Mouse (Mus musculus): ENCODE data around the gene Hpcal1. TPM values are rescaled to one million over a fixed set of nuclear protein-coding genes. Genes with fewer than 3 reads are reported as not detected.
"Not testable (repeated sequence)": the region's sequence is repeated elsewhere in the genome, so short reads cannot be mapped to it uniquely, and the experiment has no call there.

The Hpcal1 gene
- polyA plus RNA-seq, 1 experiment from 2014 or later: 22.9 TPM

DNA sequence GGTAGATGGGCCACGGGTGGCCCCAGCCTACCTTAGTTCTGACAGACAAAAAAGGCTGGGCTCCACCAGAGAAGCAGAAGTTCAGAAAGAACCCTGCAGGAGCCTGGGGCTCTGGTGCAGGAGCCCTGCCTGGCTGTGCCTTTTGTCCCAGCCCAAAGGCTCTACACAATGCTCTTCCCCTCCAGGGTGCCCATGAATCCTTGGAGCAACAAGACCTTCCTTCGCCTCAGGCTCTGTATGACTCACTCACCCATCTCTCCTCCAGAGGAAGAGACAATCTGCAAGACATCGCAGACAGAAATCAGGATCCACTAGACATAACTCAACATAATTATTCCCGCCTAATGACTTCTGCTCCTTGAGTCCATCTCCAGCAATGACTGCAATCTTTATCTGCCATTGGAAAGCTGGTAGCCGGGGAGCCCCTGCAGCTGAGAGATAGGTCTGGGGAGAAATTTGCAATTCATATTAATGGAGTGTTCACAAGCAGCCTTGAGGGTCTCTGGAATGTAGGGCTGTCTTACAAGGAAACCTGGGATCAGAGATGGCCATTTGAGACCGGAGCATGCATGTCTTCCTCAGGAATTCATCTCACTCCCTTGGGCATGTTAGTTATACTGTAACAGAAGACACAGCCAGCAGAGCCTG, 71.8 kb downstream of the Hpcal1 start:
- no peaks in the 10 kb centered on the region for H3K9me3 ChIP-seq (replicated peaks; ENCODE audit: control insufficient read depth, low read length)
- no peak for ATAC-seq (replicated peaks; ENCODE audit: insufficient number of reproducible peaks, low FRiP score, low TSS enrichment)
- H3K27me3 ChIP-seq (ENCODE audit: control insufficient read depth, insufficient read depth, low read length): peaks cover 3% of the 10 kb centered on the region; the same call in 1 of the 2 replicates

DNA sequence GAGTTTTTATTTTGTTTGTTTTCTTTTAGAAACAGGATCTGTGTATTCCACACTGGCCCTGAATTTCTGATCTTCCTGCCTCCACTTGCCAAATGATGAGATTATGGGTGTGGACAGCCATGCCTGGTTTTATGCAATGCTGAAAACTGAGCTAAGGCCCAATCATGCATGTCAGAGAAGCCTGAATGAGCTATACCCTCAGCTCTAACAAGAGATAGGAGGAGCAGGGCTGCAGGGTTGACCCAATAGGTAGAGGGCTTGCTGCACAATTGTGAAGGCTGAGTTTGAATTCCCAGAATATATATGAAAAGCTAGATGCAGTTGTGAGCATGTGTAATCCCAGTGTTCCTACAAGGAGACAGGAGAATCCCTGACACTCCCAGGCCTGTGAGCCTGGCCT, 72.4 kb downstream of the Hpcal1 start:
- Histone ChIP-seq H3K9me3 (replicated peaks; ENCODE audit: control insufficient read depth, low read length) (no peaks in the 10 kb centered on the region), H3K36me3 (ENCODE audit: control insufficient read depth, insufficient read depth, low read length) (no peaks in the 10 kb centered on the region), H3K27me3 (ENCODE audit: control insufficient read depth, insufficient read depth, low read length) (peaks cover 3% of the 10 kb centered on the region; the same call in 1 of the 2 replicates), H3K4me1 (ENCODE audit: control insufficient read depth, insufficient read depth, low read length) (no peaks in the 10 kb centered on the region), H3K27ac (ENCODE audit: low read depth, low read length) (no peak overlapping the region), H3K4me2 (no peak overlapping the region), H3K4me3 (ENCODE audit: low read depth, low read length) (no peak overlapping the region), H3K9ac (ENCODE audit: low read depth, low read length) (no peak overlapping the region)
- ATAC-seq (replicated peaks; ENCODE audit: insufficient number of reproducible peaks, low FRiP score, low TSS enrichment): no peak

More for the DNA sequence above, 71.8 kb downstream of the Hpcal1 start:
- 72% methylated on average over 6 of the region's 6 CpGs for whole genome bisulfite sequencing (ENCODE audit: insufficient replicate concordance)
- Histone ChIP-seq H3K9ac (ENCODE audit: low read depth, low read length) (no peak overlapping the region), H3K4me2 (no peak overlapping the region), H3K4me1 (ENCODE audit: control insufficient read depth, insufficient read depth, low read length) (no peaks in the 10 kb centered on the region), H3K27ac (ENCODE audit: low read depth, low read length) (no peak overlapping the region), H3K4me3 (ENCODE audit: low read depth, low read length) (no peak overlapping the region), H3K36me3 (ENCODE audit: control insufficient read depth, insufficient read depth, low read length) (no peaks in the 10 kb centered on the region)

DNA sequence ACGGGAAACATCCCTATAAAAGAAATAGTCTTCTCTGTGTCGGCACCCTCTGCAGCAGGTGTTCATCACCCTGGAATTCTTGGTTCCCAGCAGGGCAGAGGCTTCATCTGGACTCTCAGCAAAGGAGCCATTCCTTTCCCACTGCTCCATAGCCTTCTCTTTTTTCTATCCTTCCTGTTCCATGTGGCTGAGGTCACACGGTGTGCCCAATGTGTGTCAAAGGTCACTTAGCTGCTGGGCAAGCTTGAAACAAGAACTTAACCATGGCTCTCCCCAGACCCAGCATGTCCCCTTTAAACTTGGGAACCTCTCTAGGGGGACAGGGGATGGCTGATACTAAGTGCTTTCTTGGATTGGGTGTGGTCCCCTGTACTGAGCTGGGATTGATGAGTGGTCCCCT, 73.3 kb downstream of the Hpcal1 start:
- H3K9me3 ChIP-seq (replicated peaks; ENCODE audit: control insufficient read depth, low read length): no peaks in the 10 kb centered on the region
- no peak overlapping the region for H3K4me2 ChIP-seq
- H3K4me1 ChIP-seq (ENCODE audit: control insufficient read depth, insufficient read depth, low read length): peaks cover 5% of the 10 kb centered on the region
- 76% methylated on average over 3 of the region's 3 CpGs for WGBS (ENCODE audit: insufficient replicate concordance)
- H3K4me3 ChIP-seq (ENCODE audit: low read depth, low read length): no peak overlapping the region
- ATAC-seq (replicated peaks; ENCODE audit: insufficient number of reproducible peaks, low FRiP score, low TSS enrichment): no peak
- H3K36me3 ChIP-seq (ENCODE audit: control insufficient read depth, insufficient read depth, low read length): no peaks in the 10 kb centered on the region
- H3K27ac ChIP-seq (ENCODE audit: low read depth, low read length): no peak overlapping the region
- peaks cover 3% of the 10 kb centered on the region; the same call in 1 of the 2 replicates for H3K27me3 ChIP-seq (ENCODE audit: control insufficient read depth, insufficient read depth, low read length)
- H3K9ac ChIP-seq (ENCODE audit: low read depth, low read length): no peak overlapping the region

DNA sequence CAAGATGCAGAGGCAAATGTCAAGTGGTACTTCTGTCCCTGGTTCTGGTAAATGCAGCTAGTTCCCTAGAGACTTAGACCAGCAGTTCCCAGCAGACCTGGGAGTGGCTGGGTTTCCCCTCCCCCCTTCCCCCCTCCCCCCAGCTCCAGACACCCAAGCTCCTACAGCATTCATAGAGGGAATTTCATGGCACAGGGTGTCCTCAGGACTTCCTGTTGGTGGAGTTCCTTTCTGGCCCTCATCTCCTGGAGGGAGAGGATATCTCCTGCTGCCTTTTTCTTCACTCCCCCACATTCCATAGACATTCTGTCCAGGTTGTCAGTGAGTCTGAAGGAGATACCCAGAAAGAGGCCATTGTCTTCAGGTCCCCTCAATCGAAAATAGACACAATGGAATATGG, 76.9 kb downstream of the Hpcal1 start:
- not testable (repeated sequence) for H3K36me3 ChIP-seq (ENCODE audit: control insufficient read depth, insufficient read depth, low read length); H3K9me3 ChIP-seq (replicated peaks; ENCODE audit: control insufficient read depth, low read length); H3K4me3 ChIP-seq (ENCODE audit: low read depth, low read length); H3K9ac ChIP-seq (ENCODE audit: low read depth, low read length); H3K4me2 ChIP-seq; H3K27me3 ChIP-seq (ENCODE audit: control insufficient read depth, insufficient read depth, low read length); ATAC-seq (replicated peaks; ENCODE audit: insufficient number of reproducible peaks, low FRiP score, low TSS enrichment); H3K27ac ChIP-seq (ENCODE audit: low read depth, low read length)
- WGBS (ENCODE audit: insufficient replicate concordance): 67% methylated on average over 1 of the region's 1 CpGs
- H3K4me1 ChIP-seq (ENCODE audit: control insufficient read depth, insufficient read depth, low read length): peaks cover 23% of the 10 kb centered on the region

DNA sequence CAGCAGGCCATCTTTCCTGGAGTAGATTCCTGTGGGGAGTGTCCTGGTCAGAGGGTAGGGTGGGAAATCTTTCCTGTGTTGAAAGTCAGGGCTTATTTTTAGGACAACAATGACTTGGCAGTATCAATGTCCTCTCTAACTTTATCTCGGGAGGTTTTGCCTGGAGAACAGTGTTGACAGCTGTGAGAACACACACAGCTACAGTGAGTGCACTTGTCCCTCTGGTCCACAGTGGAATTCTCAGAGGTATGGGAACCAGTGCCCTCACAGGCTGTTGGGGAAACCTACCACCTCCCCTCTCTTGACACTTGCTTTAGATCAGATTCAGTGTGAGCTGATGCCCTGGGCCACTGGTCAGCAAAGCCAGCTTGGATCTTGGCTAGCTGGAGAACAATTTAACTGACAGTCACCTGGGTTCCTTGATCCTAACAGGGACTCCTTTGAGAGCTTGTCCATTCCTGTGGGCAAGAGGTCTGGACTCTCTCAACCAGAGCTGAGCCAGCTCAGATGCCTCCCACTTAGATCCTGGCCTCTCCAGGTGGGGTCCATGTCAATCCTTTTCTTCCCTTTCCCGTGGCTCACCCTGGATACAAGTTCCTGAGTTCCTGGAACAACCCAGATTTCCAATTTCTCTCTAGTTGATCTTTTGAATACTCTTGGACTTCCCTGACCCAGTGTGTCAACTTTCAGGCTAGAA, 79.0 kb downstream of the Hpcal1 start:
- H3K4me1 ChIP-seq (ENCODE audit: control insufficient read depth, insufficient read depth, low read length): peaks cover 23% of the 10 kb centered on the region
- H3K27me3 ChIP-seq (ENCODE audit: control insufficient read depth, insufficient read depth, low read length): no peaks in the 10 kb centered on the region; the same call in 1 of the 2 replicates
- H3K4me2 ChIP-seq: no peak overlapping the region
- H3K4me3 ChIP-seq (ENCODE audit: low read depth, low read length): no peak overlapping the region
- no peaks in the 10 kb centered on the region for H3K9me3 ChIP-seq (replicated peaks; ENCODE audit: control insufficient read depth, low read length)
- no peak overlapping the region for H3K9ac ChIP-seq (ENCODE audit: low read depth, low read length)
- 0 out of 2 replicates have a peak overlapping the region, but pooled peaks have one; percentile 4 for H3K27ac ChIP-seq (ENCODE audit: low read depth, low read length)
- no peaks in the 10 kb centered on the region for H3K36me3 ChIP-seq (ENCODE audit: control insufficient read depth, insufficient read depth, low read length)
- WGBS (ENCODE audit: insufficient replicate concordance): 15% methylated on average over 2 of the region's 2 CpGs
- ATAC-seq (replicated peaks; ENCODE audit: insufficient number of reproducible peaks, low FRiP score, low TSS enrichment): peak; percentile 79

DNA sequence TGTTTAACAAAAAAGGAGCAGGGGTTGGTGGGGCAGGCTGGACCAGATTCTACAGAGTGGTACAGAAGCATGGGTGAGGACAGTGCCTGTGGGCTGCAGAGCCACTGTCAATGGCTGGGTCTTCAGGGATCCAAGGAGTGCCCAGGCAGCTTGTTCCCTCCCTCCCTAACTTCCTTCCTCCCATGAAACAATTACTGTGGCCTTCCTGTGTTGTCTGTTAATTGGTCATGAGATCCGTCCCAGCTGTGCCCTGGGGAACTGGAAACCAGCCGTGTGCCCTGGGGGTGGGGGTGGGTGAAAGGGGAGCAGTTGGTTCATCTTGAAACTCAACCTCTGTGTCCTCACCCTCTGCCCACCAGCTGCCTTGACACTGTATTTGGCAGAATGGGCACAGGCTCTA, 79.9 kb downstream of the Hpcal1 start:
- no peak overlapping the region for H3K27ac ChIP-seq (ENCODE audit: low read depth, low read length)

DNA sequence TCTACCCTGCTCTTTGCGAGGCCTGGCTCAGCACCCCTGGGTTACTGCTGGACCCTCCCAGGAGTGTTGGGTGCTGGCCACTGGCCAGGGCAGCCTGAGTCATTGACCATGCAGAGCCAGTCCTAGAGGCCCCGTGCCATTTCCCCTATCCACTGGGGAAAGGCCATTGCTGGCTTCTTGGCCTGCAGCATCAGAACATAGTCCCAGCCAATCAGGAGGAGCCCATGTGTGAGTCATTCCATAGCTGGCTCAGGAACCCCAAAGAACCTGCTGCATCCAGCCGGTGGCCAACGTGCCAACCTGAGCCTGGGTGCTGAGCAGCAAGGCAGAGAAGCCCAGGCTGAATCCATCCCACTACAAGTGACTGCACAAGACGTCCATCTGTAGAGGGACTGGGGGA, 83.1 kb downstream of the Hpcal1 start:
- H3K27ac ChIP-seq (ENCODE audit: low read depth, low read length); ATAC-seq (replicated peaks; ENCODE audit: insufficient number of reproducible peaks, low FRiP score, low TSS enrichment); H3K4me3 ChIP-seq (ENCODE audit: low read depth, low read length); H3K27me3 ChIP-seq (ENCODE audit: control insufficient read depth, insufficient read depth, low read length); H3K9ac ChIP-seq (ENCODE audit: low read depth, low read length); H3K4me2 ChIP-seq; H3K9me3 ChIP-seq (replicated peaks; ENCODE audit: control insufficient read depth, low read length); H3K36me3 ChIP-seq (ENCODE audit: control insufficient read depth, insufficient read depth, low read length): not testable (repeated sequence)
- 82% methylated on average over 5 of the region's 5 CpGs for WGBS (ENCODE audit: insufficient replicate concordance)
- H3K4me1 ChIP-seq (ENCODE audit: control insufficient read depth, insufficient read depth, low read length): peaks cover 20% of the 10 kb centered on the region

More for the DNA sequence above, 79.9 kb downstream of the Hpcal1 start:
- Histone ChIP-seq H3K4me1 (ENCODE audit: control insufficient read depth, insufficient read depth, low read length) (peaks cover 23% of the 10 kb centered on the region), H3K36me3 (ENCODE audit: control insufficient read depth, insufficient read depth, low read length) (no peaks in the 10 kb centered on the region), H3K4me3 (ENCODE audit: low read depth, low read length) (no peak overlapping the region), H3K9me3 (replicated peaks; ENCODE audit: control insufficient read depth, low read length) (no peaks in the 10 kb centered on the region), H3K9ac (ENCODE audit: low read depth, low read length) (no peak overlapping the region), H3K27me3 (ENCODE audit: control insufficient read depth, insufficient read depth, low read length) (no peaks in the 10 kb centered on the region; the same call in 1 of the 2 replicates), H3K4me2 (no peak overlapping the region)
- WGBS (ENCODE audit: insufficient replicate concordance): 52% methylated on average over 2 of the region's 2 CpGs
- no peak for ATAC-seq (replicated peaks; ENCODE audit: insufficient number of reproducible peaks, low FRiP score, low TSS enrichment)

DNA sequence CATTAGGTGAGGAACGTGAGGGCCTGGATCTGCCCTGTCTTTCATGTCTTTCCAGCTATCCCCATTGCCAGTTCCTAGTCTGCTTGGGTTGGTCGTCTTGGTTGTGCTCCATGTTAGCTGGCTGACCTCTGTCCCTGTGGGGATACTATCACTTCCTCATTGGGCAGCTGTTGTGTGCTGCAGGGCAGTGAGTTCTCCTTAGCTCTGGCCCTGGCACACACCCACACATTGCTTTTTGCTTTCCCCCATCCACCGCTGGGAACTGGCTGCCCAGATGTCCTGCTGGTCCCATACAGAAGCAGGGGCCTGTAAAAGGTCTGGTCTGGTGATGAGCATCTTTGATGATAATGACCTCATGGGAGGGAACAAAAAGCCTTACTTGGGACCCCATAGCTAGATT, 84.2 kb downstream of the Hpcal1 start:
- not testable (repeated sequence) for H3K36me3 ChIP-seq (ENCODE audit: control insufficient read depth, insufficient read depth, low read length); H3K27me3 ChIP-seq (ENCODE audit: control insufficient read depth, insufficient read depth, low read length); H3K27ac ChIP-seq (ENCODE audit: low read depth, low read length); H3K4me3 ChIP-seq (ENCODE audit: low read depth, low read length); H3K9ac ChIP-seq (ENCODE audit: low read depth, low read length); ATAC-seq (replicated peaks; ENCODE audit: insufficient number of reproducible peaks, low FRiP score, low TSS enrichment); H3K9me3 ChIP-seq (replicated peaks; ENCODE audit: control insufficient read depth, low read length); H3K4me2 ChIP-seq
- peaks cover 10% of the 10 kb centered on the region for H3K4me1 ChIP-seq (ENCODE audit: control insufficient read depth, insufficient read depth, low read length)
- 78% methylated on average over 3 of the region's 3 CpGs for WGBS (ENCODE audit: insufficient replicate concordance)

DNA sequence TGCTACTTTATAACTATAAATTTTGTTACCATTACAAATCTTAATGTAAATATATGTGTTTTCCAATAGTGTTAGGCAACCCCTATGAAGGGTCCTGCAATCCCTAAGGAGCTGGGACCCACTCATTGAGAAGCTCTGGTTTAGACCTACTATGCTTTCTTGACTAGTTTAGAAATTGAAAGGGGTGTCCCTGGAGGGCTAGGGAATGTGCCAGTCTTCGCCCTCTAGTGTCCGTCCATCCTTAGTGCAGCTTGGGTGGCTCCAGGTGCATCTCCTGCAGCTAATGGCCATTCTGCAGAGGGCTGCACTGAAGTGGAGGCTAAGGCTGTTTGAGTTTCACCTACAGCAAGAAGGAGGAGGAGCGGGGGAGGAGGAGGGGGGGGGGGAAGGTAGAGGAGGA, 87.7 kb downstream of the Hpcal1 start:
- H3K9me3 ChIP-seq (replicated peaks; ENCODE audit: control insufficient read depth, low read length): no peaks in the 10 kb centered on the region
- no peak overlapping the region for H3K4me3 ChIP-seq (ENCODE audit: low read depth, low read length)
- ATAC-seq (replicated peaks; ENCODE audit: insufficient number of reproducible peaks, low FRiP score, low TSS enrichment): no peak
- H3K4me2 ChIP-seq: no peak overlapping the region
- H3K9ac ChIP-seq (ENCODE audit: low read depth, low read length): no peak overlapping the region
- H3K4me1 ChIP-seq (ENCODE audit: control insufficient read depth, insufficient read depth, low read length): no peaks in the 10 kb centered on the region
- H3K36me3 ChIP-seq (ENCODE audit: control insufficient read depth, insufficient read depth, low read length): no peaks in the 10 kb centered on the region
- no peaks in the 10 kb centered on the region for H3K27me3 ChIP-seq (ENCODE audit: control insufficient read depth, insufficient read depth, low read length)
- 5% methylated on average over 2 of the region's 3 CpGs for WGBS (ENCODE audit: insufficient replicate concordance)
- H3K27ac ChIP-seq (ENCODE audit: low read depth, low read length): no peak overlapping the region

Data from heart, embryonic 11.5 days (tissue).